Mouse (Mus musculus) hindbrain, embryonic 10.5 days (tissue): Measurements from ENCODE around the gene Krt6a. TPM values are rescaled to one million over a fixed set of nuclear protein-coding genes. Genes with fewer than 3 reads are reported as not detected.

Experiments used
- DNase-seq: peaks from one replicate; pipeline ENCODE4 v3.0.0-alpha.2; 2017; ENCODE audit warnings: low spot score
- H3K27ac ChIP-seq: fragments of 300-500 bp; sonication (generic); 2 replicates; pipeline ENCODE4 v1.5.1; 2016; ENCODE audit warnings: mild to moderate bottlenecking, moderate library complexity
- H3K27me3 ChIP-seq: fragments of 300-500 bp; sonication (generic); 2 replicates; pipeline ENCODE4 v1.6.1; 2016; ENCODE audit warnings: mild to moderate bottlenecking; ENCODE audit not compliant: poor library complexity, insufficient read depth, severe bottlenecking
- H3K36me3 ChIP-seq: fragments of 300-500 bp; sonication (generic); 2 replicates; pipeline ENCODE4 v1.6.1; 2016; ENCODE audit warnings: mild to moderate bottlenecking, moderate library complexity
- H3K4me1 ChIP-seq: fragments of 300-500 bp; sonication (generic); replicated peaks from 2 replicates; pipeline ENCODE4 v1.6.1; 2016; ENCODE audit warnings: mild to moderate bottlenecking
- H3K4me3 ChIP-seq: fragments of 300-500 bp; sonication (generic); 2 replicates; pipeline ENCODE4 v1.5.1; 2016; ENCODE audit warnings: mild to moderate bottlenecking, moderate library complexity
- H3K9me3 ChIP-seq: fragments of 300-500 bp; sonication (generic); 2 replicates; pipeline ENCODE4 v1.6.1; 2016; ENCODE audit warnings: mild to moderate bottlenecking, moderate library complexity
- WGBS: fragments of 180-500 bp; shearing (Covaris S2); methylation state at CpG from one replicate; pipeline ENCODE4 v1.1.7; 2016; 5-methylcytosine and 5-hydroxymethylcytosine counted together
- polyA plus RNA-seq: library from polyadenylated mRNA; unstranded; fragments of >200 nt; fragmentation: Nextera tagmentation; extraction: Ambion mirVana; gene quantifications from 2 replicates; pipeline ENCODE4 v1.2.1, GENCODE M21; 2016

Krt6a gene
- not detected in 2 replicates for polyA plus RNA-seq

- Histone ChIP-seq H3K36me3 (no peaks in the 10 kb centered on the region), H3K9me3 (no peaks in the 10 kb centered on the region), H3K4me3 (no peak within 1 kb of the TSS), H3K4me1 (no peaks in the 10 kb centered on the region), H3K27ac (no peak within 1 kb of the TSS), H3K27me3 (no peaks in the 10 kb centered on the region)
- DNase-seq, result no peak
- WGBS, result 85% methylated on average over 5 of the region's 5 CpGs
Observed at GRCm38 (mm10) chr15:101694207-101694606, at the start of gene Krt6a. TSS of gene Krt6a (minus strand) at chr15:101694307.

GRCm38 (mm10) chr15:101742711-101743110 is 48.6 kb upstream of the Krt6a start, which contains the start of gene Krt71:
TSS of gene Krt71 (minus strand) at chr15:101743109.
- WGBS, result 60% methylated on average over 14 of the region's 14 CpGs
- no peaks in the 10 kb centered on the region for H3K27me3 ChIP-seq
- no peaks in the 10 kb centered on the region for H3K9me3 ChIP-seq
- H3K4me3 ChIP-seq, result no peak within 1 kb of the TSS
- no peaks in the 10 kb centered on the region for H3K36me3 ChIP-seq
- H3K27ac ChIP-seq, result no peak within 1 kb of the TSS
- H3K4me1 ChIP-seq, result peaks cover 13% of the 10 kb centered on the region
- DNase-seq, result no peak

- 77% methylated on average over 7 of the region's 7 CpGs for WGBS
- no peak overlapping the region for H3K4me3 ChIP-seq
- H3K27ac ChIP-seq, result no peak overlapping the region
Observed at GRCm38 (mm10) chr15:101737786-101738185, 43.7 kb upstream of the Krt6a start.

GRCm38 (mm10) chr15:101730653-101731052 is 36.5 kb upstream of the Krt6a start:
- no peaks in the 10 kb centered on the region for H3K9me3 ChIP-seq

More at GRCm38 (mm10) chr15:101737786-101738185, 43.7 kb upstream of the Krt6a start:
- H3K36me3 ChIP-seq, result no peaks in the 10 kb centered on the region
- no peaks in the 10 kb centered on the region for H3K27me3 ChIP-seq
- no peak for DNase-seq
- no peaks in the 10 kb centered on the region for H3K4me1 ChIP-seq
- no peaks in the 10 kb centered on the region for H3K9me3 ChIP-seq

GRCm38 (mm10) chr15:101724686-101725085 is 30.6 kb upstream of the Krt6a start:
- H3K4me3 ChIP-seq, result no peak overlapping the region
- no peak overlapping the region for H3K27ac ChIP-seq
- no peaks in the 10 kb centered on the region for H3K9me3 ChIP-seq
- 75% methylated on average over 5 of the region's 5 CpGs for WGBS
- H3K4me1 ChIP-seq, result no peaks in the 10 kb centered on the region
- H3K36me3 ChIP-seq, result no peaks in the 10 kb centered on the region
- H3K27me3 ChIP-seq, result no peaks in the 10 kb centered on the region
- no peak for DNase-seq

More at GRCm38 (mm10) chr15:101730653-101731052, 36.5 kb upstream of the Krt6a start:
- no peak for DNase-seq
- Histone ChIP-seq H3K4me1 (no peaks in the 10 kb centered on the region), H3K36me3 (no peaks in the 10 kb centered on the region), H3K27ac (no peak overlapping the region), H3K4me3 (no peak overlapping the region), H3K27me3 (no peaks in the 10 kb centered on the region)

GRCm38 (mm10) chr15:101715831-101716230 is 21.7 kb upstream of the Krt6a start:
- H3K27ac ChIP-seq, result no peak overlapping the region
- no peaks in the 10 kb centered on the region for H3K9me3 ChIP-seq
- peaks cover 6% of the 10 kb centered on the region; the same call in 1 of the 2 replicates for H3K4me1 ChIP-seq
- no peaks in the 10 kb centered on the region for H3K27me3 ChIP-seq
- WGBS, result 65% methylated on average over 3 of the region's 3 CpGs
- DNase-seq, result no peak
- no peak overlapping the region for H3K4me3 ChIP-seq
- no peaks in the 10 kb centered on the region for H3K36me3 ChIP-seq

- 86% methylated on average over 5 of the region's 5 CpGs for WGBS
- Histone ChIP-seq H3K4me3 (no peak overlapping the region), H3K9me3 (no peaks in the 10 kb centered on the region), H3K27ac (no peak overlapping the region), H3K4me1 (peaks cover 6% of the 10 kb centered on the region; the same call in 1 of the 2 replicates), H3K27me3 (no peaks in the 10 kb centered on the region), H3K36me3 (no peaks in the 10 kb centered on the region)
- DNase-seq, result no peak
Observed at GRCm38 (mm10) chr15:101714356-101714755, 20.2 kb upstream of the Krt6a start.

GRCm38 (mm10) chr15:101713731-101714130 is 19.6 kb upstream of the Krt6a start:
- H3K36me3 ChIP-seq, result no peaks in the 10 kb centered on the region
- no peak for DNase-seq
- H3K27ac ChIP-seq, result no peak overlapping the region
- H3K4me3 ChIP-seq, result no peak overlapping the region
- no peaks in the 10 kb centered on the region for H3K9me3 ChIP-seq
- 83% methylated on average over 8 of the region's 8 CpGs for WGBS
- no peaks in the 10 kb centered on the region for H3K27me3 ChIP-seq
- H3K4me1 ChIP-seq, result peaks cover 6% of the 10 kb centered on the region; the same call in 1 of the 2 replicates

GRCm38 (mm10) chr15:101712720-101713119 is 18.6 kb upstream of the Krt6a start, which contains the start of gene Krt5:
TSS of gene Krt5 (minus strand) at chr15:101712898.
- Histone ChIP-seq H3K36me3 (no peaks in the 10 kb centered on the region), H3K4me3 (no peak within 1 kb of the TSS), H3K27me3 (no peaks in the 10 kb centered on the region), H3K9me3 (no peaks in the 10 kb centered on the region), H3K4me1 (peaks cover 6% of the 10 kb centered on the region; the same call in 1 of the 2 replicates), H3K27ac (peak within 1 kb of the TSS; percentile 40; the same call in 1 of the 2 replicates)
- WGBS, result 75% methylated on average over 13 of the region's 13 CpGs
- no peak for DNase-seq

- H3K9me3 ChIP-seq, result no peaks in the 10 kb centered on the region
- no peak overlapping the region for H3K4me3 ChIP-seq
- WGBS, result 67% methylated on average over 11 of the region's 11 CpGs
- H3K36me3 ChIP-seq, result no peaks in the 10 kb centered on the region
- H3K4me1 ChIP-seq, result peaks cover 10% of the 10 kb centered on the region; the same call in 1 of the 2 replicates
- no peaks in the 10 kb centered on the region for H3K27me3 ChIP-seq
- H3K27ac ChIP-seq, result no peak overlapping the region
- no peak for DNase-seq
Observed at GRCm38 (mm10) chr15:101708683-101709082, 14.6 kb upstream of the Krt6a start.

- 90% methylated on average over 9 of the region's 9 CpGs for WGBS
- H3K27me3 ChIP-seq, result no peaks in the 10 kb centered on the region
- no peak for DNase-seq
- no peaks in the 10 kb centered on the region for H3K36me3 ChIP-seq
- H3K4me1 ChIP-seq, result peaks cover 14% of the 10 kb centered on the region
- no peak overlapping the region for H3K4me3 ChIP-seq
- no peak overlapping the region for H3K27ac ChIP-seq
- no peaks in the 10 kb centered on the region for H3K9me3 ChIP-seq
Observed at GRCm38 (mm10) chr15:101707454-101707853, 13.3 kb upstream of the Krt6a start.

- no peaks in the 10 kb centered on the region for H3K36me3 ChIP-seq
- WGBS, result 65% methylated on average over 4 of the region's 4 CpGs
- H3K9me3 ChIP-seq, result no peaks in the 10 kb centered on the region
- peaks cover 18% of the 10 kb centered on the region for H3K4me1 ChIP-seq
- H3K27me3 ChIP-seq, result no peaks in the 10 kb centered on the region
- H3K4me3 ChIP-seq, result no peak overlapping the region
- H3K27ac ChIP-seq, result no peak overlapping the region
- peak; percentile 27 for DNase-seq
Observed at GRCm38 (mm10) chr15:101704066-101704465, 10.0 kb upstream of the Krt6a start.

- no peak overlapping the region for H3K4me3 ChIP-seq
- no peaks in the 10 kb centered on the region for H3K9me3 ChIP-seq
- WGBS, result 12% methylated on average over 2 of the region's 2 CpGs
- no peaks in the 10 kb centered on the region for H3K27me3 ChIP-seq
- H3K4me1 ChIP-seq, result peaks cover 18% of the 10 kb centered on the region
- DNase-seq, result peak; percentile 6
- 0 out of 2 replicates have a peak overlapping the region, but pooled peaks have one; percentile 29 for H3K27ac ChIP-seq
- H3K36me3 ChIP-seq, result no peaks in the 10 kb centered on the region
Observed at GRCm38 (mm10) chr15:101702380-101702779, 8.3 kb upstream of the Krt6a start.

- Histone ChIP-seq H3K36me3 (no peaks in the 10 kb centered on the region), H3K4me1 (peaks cover 18% of the 10 kb centered on the region), H3K27ac (no peak overlapping the region), H3K27me3 (no peaks in the 10 kb centered on the region), H3K4me3 (no peak overlapping the region), H3K9me3 (no peaks in the 10 kb centered on the region)
- WGBS, result 89% methylated on average over 8 of the region's 8 CpGs
- no peak for DNase-seq
Observed at GRCm38 (mm10) chr15:101699866-101700265, 5.8 kb upstream of the Krt6a start.
